Mouse (Mus musculus): ENCODE results near the gene Slc19a1. TPM values are rescaled to one million over a fixed set of nuclear protein-coding genes. Genes with fewer than 3 reads are reported as not detected.

Gene Slc19a1
- polyA plus RNA-seq, 1 experiment from 2014 or later, result 26.9 TPM

- Histone ChIP-seq H3K4me3 (ENCODE audit: low read depth, low read length) (no peak overlapping the region), H3K9me3 (ENCODE audit: control insufficient read depth, low read length) (no peaks in the 10 kb centered on the region), H3K27ac (ENCODE audit: low read depth, low read length) (no peak overlapping the region), H3K36me3 (ENCODE audit: control insufficient read depth, insufficient read depth, low read length) (no peaks in the 10 kb centered on the region), H3K9ac (ENCODE audit: low read length) (no peak overlapping the region), H3K4me1 (ENCODE audit: control insufficient read depth, insufficient read depth, low read length) (0 out of 2 replicates have a peak, but pooled peaks cover 2% of the 10 kb centered on the region), H3K4me2 (ENCODE audit: low read depth) (no peak overlapping the region), H3K27me3 (ENCODE audit: control insufficient read depth, insufficient read depth, low read length) (no peaks in the 10 kb centered on the region)
- DNase-seq (ENCODE audit: low spot score) (no peak), ATAC-seq (ENCODE audit: insufficient read depth, low FRiP score, low TSS enrichment) (no peak)
- WGBS, result 72% methylated on average over 6 of the region's 6 CpGs
These were observed 3.2 kb upstream of the Slc19a1 start for GRCm38 (mm10) chr10:77028782-77029296.

- DNase-seq (ENCODE audit: low spot score), result no peak
- no peak for ATAC-seq (ENCODE audit: insufficient read depth, low FRiP score, low TSS enrichment)
- Histone ChIP-seq H3K9ac (ENCODE audit: low read length) (no peak overlapping the region), H3K4me1 (ENCODE audit: control insufficient read depth, insufficient read depth, low read length) (0 out of 2 replicates have a peak, but pooled peaks cover 6% of the 10 kb centered on the region), H3K4me3 (ENCODE audit: low read depth, low read length) (no peak overlapping the region), H3K27me3 (ENCODE audit: control insufficient read depth, insufficient read depth, low read length) (no peaks in the 10 kb centered on the region), H3K36me3 (ENCODE audit: control insufficient read depth, insufficient read depth, low read length) (no peaks in the 10 kb centered on the region), H3K9me3 (ENCODE audit: control insufficient read depth, low read length) (no peaks in the 10 kb centered on the region), H3K27ac (ENCODE audit: low read depth, low read length) (no peak overlapping the region), H3K4me2 (ENCODE audit: low read depth) (no peak overlapping the region)
- WGBS, result 95% methylated on average over 4 of the region's 4 CpGs
These were observed 2.3 kb upstream of the Slc19a1 start for GRCm38 (mm10) chr10:77029761-77030160.

DNA sequence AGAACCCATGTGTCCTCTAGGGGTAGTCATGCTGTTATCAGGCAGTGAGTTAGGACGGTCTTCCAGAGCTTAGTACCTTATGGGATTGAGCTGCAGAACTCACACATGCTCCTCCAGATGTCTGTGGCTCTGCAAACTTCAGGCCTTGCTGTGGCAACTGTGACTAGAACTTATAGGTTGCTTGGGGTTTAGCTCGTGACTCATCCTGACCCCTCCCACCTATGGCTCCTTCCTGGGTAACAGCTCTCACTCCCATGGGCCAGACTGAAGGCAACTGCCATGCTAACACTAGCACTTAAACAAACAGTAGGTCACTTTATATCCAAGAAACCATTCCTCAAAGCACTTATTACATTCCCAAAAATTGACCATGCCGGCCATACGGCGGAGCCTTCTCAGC is 1.4 kb upstream of the Slc19a1 start:
- ATAC-seq (ENCODE audit: insufficient read depth, low FRiP score, low TSS enrichment), result no peak
- Histone ChIP-seq H3K4me2 (ENCODE audit: low read depth) (no peak overlapping the region), H3K4me1 (ENCODE audit: control insufficient read depth, insufficient read depth, low read length) (0 out of 2 replicates have a peak, but pooled peaks cover 6% of the 10 kb centered on the region), H3K4me3 (ENCODE audit: low read depth, low read length) (no peak overlapping the region), H3K9ac (ENCODE audit: low read length) (no peak overlapping the region), H3K9me3 (ENCODE audit: control insufficient read depth, low read length) (no peaks in the 10 kb centered on the region), H3K27me3 (ENCODE audit: control insufficient read depth, insufficient read depth, low read length) (no peaks in the 10 kb centered on the region), H3K36me3 (ENCODE audit: control insufficient read depth, insufficient read depth, low read length) (no peaks in the 10 kb centered on the region), H3K27ac (ENCODE audit: low read depth, low read length) (no peak overlapping the region)
- no peak for DNase-seq (ENCODE audit: low spot score)
- 88% methylated on average over 5 of the region's 5 CpGs for whole genome bisulfite sequencing

- WGBS, result under 1% methylated on average over 49 of the region's 49 CpGs
- H3K27ac ChIP-seq (ENCODE audit: low read depth, low read length), result 0 out of 2 replicates have a peak overlapping the region, but pooled peaks have one; percentile 67
- peak overlapping the region; percentile 83 for H3K4me2 ChIP-seq (ENCODE audit: low read depth)
- peak overlapping the region; percentile 72 for H3K9ac ChIP-seq (ENCODE audit: low read length)
- H3K4me1 ChIP-seq (ENCODE audit: control insufficient read depth, insufficient read depth, low read length), result 0 out of 2 replicates have a peak, but pooled peaks cover 6% of the 10 kb centered on the region
- no peaks in the 10 kb centered on the region for H3K27me3 ChIP-seq (ENCODE audit: control insufficient read depth, insufficient read depth, low read length)
- H3K4me3 ChIP-seq (ENCODE audit: low read depth, low read length), result peak overlapping the region; percentile 63
- DNase-seq (ENCODE audit: low spot score) (peak; percentile 97), ATAC-seq (ENCODE audit: insufficient read depth, low FRiP score, low TSS enrichment) (peak; percentile 90)
- H3K9me3 ChIP-seq (ENCODE audit: control insufficient read depth, low read length), result no peaks in the 10 kb centered on the region
- H3K36me3 ChIP-seq (ENCODE audit: control insufficient read depth, insufficient read depth, low read length), result no peaks in the 10 kb centered on the region
These were observed 716 bp downstream of the Slc19a1 start for GRCm38 (mm10) chr10:77032591-77033322.

DNA sequence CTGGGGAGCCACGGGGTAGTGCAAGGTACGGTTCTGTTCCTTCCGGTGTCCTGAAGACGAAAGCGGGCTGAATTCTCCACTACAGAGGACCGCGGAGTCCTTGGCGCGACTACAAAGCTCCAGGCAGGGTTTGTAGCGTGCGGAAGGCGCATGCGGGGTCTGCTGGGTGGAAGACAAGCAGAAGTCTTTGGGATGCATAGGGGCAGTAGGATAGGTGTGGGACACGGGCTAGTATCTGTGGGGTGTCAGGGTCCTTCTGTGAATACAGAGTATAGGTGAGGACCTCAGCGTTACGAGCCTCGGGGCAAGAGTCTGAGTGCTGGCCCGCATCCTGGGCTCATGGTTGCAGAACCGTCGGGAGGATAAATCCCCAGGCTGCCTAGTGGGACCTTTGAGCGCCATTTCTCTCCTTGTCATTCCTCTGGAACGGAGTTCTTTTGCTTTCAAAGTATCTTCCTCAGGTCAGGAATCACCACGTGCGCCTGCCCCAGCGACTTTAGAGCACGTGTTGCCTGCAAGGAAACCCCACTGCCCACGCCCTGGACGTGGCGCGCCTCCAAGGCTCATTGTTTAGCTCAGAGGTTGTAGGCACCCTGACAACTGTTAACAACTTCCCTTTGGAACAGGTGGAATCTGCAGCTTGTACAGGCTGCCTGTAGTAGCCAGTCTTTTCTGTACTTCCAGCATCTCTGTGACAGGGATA is 1.4 kb downstream of the Slc19a1 start:
- H3K9me3 ChIP-seq (ENCODE audit: control insufficient read depth, low read length), result no peaks in the 10 kb centered on the region
- peak overlapping the region; percentile 72 for H3K9ac ChIP-seq (ENCODE audit: low read length)
- H3K27me3 ChIP-seq (ENCODE audit: control insufficient read depth, insufficient read depth, low read length), result no peaks in the 10 kb centered on the region
- peak overlapping the region; percentile 63 for H3K4me3 ChIP-seq (ENCODE audit: low read depth, low read length)
- H3K36me3 ChIP-seq (ENCODE audit: control insufficient read depth, insufficient read depth, low read length), result no peaks in the 10 kb centered on the region
- H3K4me1 ChIP-seq (ENCODE audit: control insufficient read depth, insufficient read depth, low read length), result 0 out of 2 replicates have a peak, but pooled peaks cover 6% of the 10 kb centered on the region
- ATAC-seq (ENCODE audit: insufficient read depth, low FRiP score, low TSS enrichment) (peak; percentile 60), DNase-seq (ENCODE audit: low spot score) (peak; percentile 57)
- under 1% methylated on average over 30 of the region's 30 CpGs for WGBS
- H3K4me2 ChIP-seq (ENCODE audit: low read depth), result peak overlapping the region; percentile 83
- no peak overlapping the region for H3K27ac ChIP-seq (ENCODE audit: low read depth, low read length)

DNA sequence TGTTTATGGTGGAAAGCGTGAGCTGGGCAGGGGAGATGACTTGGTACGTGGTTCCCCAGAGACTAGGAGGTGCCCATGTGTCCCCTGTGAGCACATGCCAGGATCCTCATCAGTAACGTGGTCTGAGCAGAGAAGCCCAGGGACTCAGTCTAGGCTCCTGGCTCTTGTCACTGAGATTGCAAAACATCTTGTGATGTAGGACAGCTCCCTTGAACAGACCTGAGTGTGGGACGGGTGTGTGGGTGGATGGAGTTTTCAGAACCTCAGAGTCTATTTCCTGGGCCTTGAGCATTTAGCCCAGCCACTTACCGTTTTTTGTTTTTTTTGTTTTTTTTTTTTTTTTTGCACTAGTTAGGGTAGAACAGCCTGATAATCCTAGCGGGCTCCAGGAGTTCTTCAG is 3.4 kb downstream of the Slc19a1 start:
- Histone ChIP-seq H3K4me2 (ENCODE audit: low read depth) (no peak overlapping the region), H3K27me3 (ENCODE audit: control insufficient read depth, insufficient read depth, low read length) (no peaks in the 10 kb centered on the region), H3K4me3 (ENCODE audit: low read depth, low read length) (no peak overlapping the region), H3K4me1 (ENCODE audit: control insufficient read depth, insufficient read depth, low read length) (0 out of 2 replicates have a peak, but pooled peaks cover 6% of the 10 kb centered on the region), H3K27ac (ENCODE audit: low read depth, low read length) (no peak overlapping the region), H3K9ac (ENCODE audit: low read length) (no peak overlapping the region), H3K36me3 (ENCODE audit: control insufficient read depth, insufficient read depth, low read length) (peaks cover 4% of the 10 kb centered on the region; the same call in 1 of the 2 replicates), H3K9me3 (ENCODE audit: control insufficient read depth, low read length) (no peaks in the 10 kb centered on the region)
- ATAC-seq (ENCODE audit: insufficient read depth, low FRiP score, low TSS enrichment) (no peak), DNase-seq (ENCODE audit: low spot score) (no peak)
- 74% methylated on average over 6 of the region's 6 CpGs for WGBS

- H3K4me1 ChIP-seq (ENCODE audit: control insufficient read depth, insufficient read depth, low read length), result 0 out of 2 replicates have a peak, but pooled peaks cover 6% of the 10 kb centered on the region
- H3K4me3 ChIP-seq (ENCODE audit: low read depth, low read length), result no peak overlapping the region
- ATAC-seq (ENCODE audit: insufficient read depth, low FRiP score, low TSS enrichment) (no peak), DNase-seq (ENCODE audit: low spot score) (no peak)
- H3K4me2 ChIP-seq (ENCODE audit: low read depth), result no peak overlapping the region
- H3K27ac ChIP-seq (ENCODE audit: low read depth, low read length), result no peak overlapping the region
- no peaks in the 10 kb centered on the region for H3K9me3 ChIP-seq (ENCODE audit: control insufficient read depth, low read length)
- 91% methylated on average over 8 of the region's 8 CpGs for WGBS
- no peak overlapping the region for H3K9ac ChIP-seq (ENCODE audit: low read length)
- H3K27me3 ChIP-seq (ENCODE audit: control insufficient read depth, insufficient read depth, low read length), result no peaks in the 10 kb centered on the region
- H3K36me3 ChIP-seq (ENCODE audit: control insufficient read depth, insufficient read depth, low read length), result peaks cover 15% of the 10 kb centered on the region
These were observed 6.6 kb downstream of the Slc19a1 start for GRCm38 (mm10) chr10:77038579-77039174.

GRCm38 (mm10) chr10:77048196-77048595 is 16.2 kb downstream of the Slc19a1 start:
- 78% methylated on average over 4 of the region's 4 CpGs for WGBS
- ATAC-seq (ENCODE audit: insufficient read depth, low FRiP score, low TSS enrichment), result no peak
- H3K9ac ChIP-seq (ENCODE audit: low read length), result no peak overlapping the region
- H3K9me3 ChIP-seq (ENCODE audit: control insufficient read depth, low read length), result no peaks in the 10 kb centered on the region
- H3K4me3 ChIP-seq (ENCODE audit: low read depth, low read length), result no peak overlapping the region
- H3K4me2 ChIP-seq (ENCODE audit: low read depth), result no peak overlapping the region
- H3K4me1 ChIP-seq (ENCODE audit: control insufficient read depth, insufficient read depth, low read length), result no peaks in the 10 kb centered on the region
- H3K27ac ChIP-seq (ENCODE audit: low read depth, low read length), result no peak overlapping the region
- H3K27me3 ChIP-seq (ENCODE audit: control insufficient read depth, insufficient read depth, low read length), result no peaks in the 10 kb centered on the region
- no peak for DNase-seq (ENCODE audit: low spot score)
- peaks cover 21% of the 10 kb centered on the region for H3K36me3 ChIP-seq (ENCODE audit: control insufficient read depth, insufficient read depth, low read length)
